Mouse (Mus musculus): Measurements from ENCODE around the gene Ptpre.
"Not testable (repeated sequence)": the region's sequence is repeated elsewhere in the genome, so short reads cannot be mapped to it uniquely, and the experiment has no call there.

Gene Ptpre

DNA sequence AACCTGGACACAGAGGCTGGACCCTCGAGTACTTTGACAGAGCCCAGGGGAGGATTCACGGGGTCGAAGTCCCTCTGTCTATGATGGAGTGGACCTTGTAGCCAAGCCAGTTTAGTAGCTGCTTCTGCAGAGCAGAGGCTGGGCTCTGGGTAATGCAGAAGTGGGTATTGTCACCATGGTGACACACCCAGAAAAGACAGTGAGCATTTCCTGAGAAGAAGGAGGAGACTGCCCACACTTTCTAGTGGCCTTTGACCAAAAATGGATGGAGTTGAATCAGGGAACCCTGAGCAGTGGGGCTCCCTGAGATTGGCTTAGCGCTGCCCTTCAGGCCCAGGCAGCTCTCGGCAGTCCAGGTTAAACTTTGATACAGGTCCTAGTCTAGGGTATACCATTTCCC lies 112.8 kb downstream of the Ptpre start:
- no peak for DNase-seq

DNA sequence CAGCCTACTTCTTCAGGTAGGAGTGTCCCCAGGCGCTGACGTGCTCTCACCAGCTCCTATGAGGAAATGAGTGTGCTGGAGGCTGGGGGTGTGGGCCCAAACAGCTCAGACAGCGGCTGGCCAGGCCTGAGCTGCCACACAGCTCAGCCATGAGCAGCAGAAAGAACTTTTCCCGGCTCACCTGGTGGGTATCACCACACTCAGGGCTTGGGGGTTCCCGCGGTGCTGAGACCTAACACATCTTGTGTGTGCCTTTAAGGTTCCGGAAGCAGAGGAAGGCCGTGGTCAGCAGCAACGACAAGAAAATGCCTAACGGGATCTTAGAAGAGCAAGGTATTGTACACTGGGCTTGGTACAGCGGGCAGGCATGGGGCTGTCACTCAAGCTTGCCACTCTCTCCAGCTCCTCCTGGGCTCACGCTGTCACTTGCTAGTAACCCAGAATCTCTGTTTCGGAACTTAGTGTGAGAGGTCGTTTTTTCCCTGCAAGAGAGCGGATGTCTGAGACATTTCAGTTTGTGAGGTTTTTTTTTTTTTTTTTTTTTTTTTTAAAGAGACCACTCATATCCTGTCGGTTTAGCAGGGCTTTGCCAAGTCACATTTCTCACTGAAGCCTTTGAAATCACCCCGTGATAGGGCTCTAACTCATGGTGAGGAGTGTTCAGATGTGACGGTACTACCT lies 114.7 kb downstream of the Ptpre start:
- DNase-seq: peak; percentile 75

- DNase-seq: peak; percentile 68
Measured at GRCm38 (mm10) chr7:135652781-135653180, 115.5 kb downstream of the Ptpre start.

GRCm38 (mm10) chr7:135653601-135654000 lies 116.3 kb downstream of the Ptpre start:
- no peak for DNase-seq

GRCm38 (mm10) chr7:135654288-135654687 lies 117.0 kb downstream of the Ptpre start:
- DNase-seq: no peak

GRCm38 (mm10) chr7:135655113-135655512 lies 117.8 kb downstream of the Ptpre start:
- peak; percentile 27 for DNase-seq

GRCm38 (mm10) chr7:135658150-135658549 lies 120.9 kb downstream of the Ptpre start:
- peak; percentile 58 for DNase-seq

- peak; percentile 34 for DNase-seq
Measured at GRCm38 (mm10) chr7:135659314-135659935, 122.1 kb downstream of the Ptpre start.

GRCm38 (mm10) chr7:135660314-135660713 lies 123.0 kb downstream of the Ptpre start:
- DNase-seq: no peak

GRCm38 (mm10) chr7:135664211-135664610 lies 126.9 kb downstream of the Ptpre start:
- no peak for DNase-seq

- no peak for DNase-seq
Measured at GRCm38 (mm10) chr7:135666314-135666713, 129.0 kb downstream of the Ptpre start.

- peak; percentile 69 for DNase-seq
Measured at GRCm38 (mm10) chr7:135668852-135669739, 131.8 kb downstream of the Ptpre start.

DNA sequence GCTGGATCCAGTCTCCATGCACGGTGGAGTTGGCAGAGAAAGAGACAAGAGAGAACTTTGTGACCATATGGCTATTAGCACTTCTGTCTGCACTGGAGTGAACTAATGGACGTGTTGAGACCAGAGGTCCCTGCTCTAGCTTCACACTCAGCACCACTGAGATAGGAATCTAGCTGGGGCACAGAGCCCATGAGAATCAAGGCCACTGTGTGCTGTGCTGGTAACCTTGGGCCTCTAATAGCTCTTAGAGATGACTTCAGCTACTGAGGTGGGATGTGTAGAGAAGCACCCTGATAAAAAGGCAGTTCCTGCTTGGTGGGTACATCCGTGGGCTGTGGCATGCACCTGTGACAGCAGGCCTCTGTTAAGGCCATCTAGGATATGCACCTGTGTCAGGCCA lies 136.3 kb downstream of the Ptpre start:
- no peak for DNase-seq

- no peak for DNase-seq
Measured at GRCm38 (mm10) chr7:135676722-135677121, 139.4 kb downstream of the Ptpre start.

DNA sequence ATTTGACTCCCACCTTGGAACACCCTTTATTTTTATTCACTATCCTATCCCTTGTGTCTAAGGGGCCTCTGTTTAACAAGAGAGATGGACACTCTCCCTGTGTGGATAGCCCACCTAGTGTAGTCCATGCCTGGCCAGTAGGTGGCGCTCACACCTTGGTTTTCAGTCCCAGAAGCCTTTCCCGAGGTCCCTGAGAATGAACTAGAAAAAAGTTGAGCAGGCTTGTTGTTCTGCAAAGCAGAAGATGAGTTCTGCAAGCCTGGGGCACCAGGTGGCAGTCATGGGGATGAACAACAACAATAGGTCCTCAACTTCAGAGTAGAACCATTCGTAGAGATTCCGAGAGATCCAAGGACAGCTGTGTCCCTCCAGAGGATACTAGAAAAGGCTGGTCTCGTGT lies 143.1 kb downstream of the Ptpre start:
- DNase-seq: peak; percentile 66

DNA sequence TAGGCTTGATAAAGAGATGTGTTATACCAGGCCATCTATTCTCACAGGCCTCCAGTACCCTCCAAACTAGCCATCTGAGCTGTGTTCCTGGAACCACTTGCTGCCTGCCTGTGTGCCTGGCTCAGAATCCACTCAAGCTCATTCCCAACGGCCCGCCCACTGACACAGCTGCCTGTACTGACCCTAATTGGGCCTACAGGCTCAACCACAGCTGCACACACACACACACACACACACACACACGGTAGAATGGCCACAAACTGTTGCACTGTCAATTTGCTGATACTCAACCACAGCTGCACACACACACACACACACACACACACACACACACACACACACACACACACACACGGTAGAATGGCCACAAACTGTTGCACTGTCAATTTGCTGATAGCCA lies 146.8 kb downstream of the Ptpre start:
- not testable (repeated sequence) for DNase-seq

DNA sequence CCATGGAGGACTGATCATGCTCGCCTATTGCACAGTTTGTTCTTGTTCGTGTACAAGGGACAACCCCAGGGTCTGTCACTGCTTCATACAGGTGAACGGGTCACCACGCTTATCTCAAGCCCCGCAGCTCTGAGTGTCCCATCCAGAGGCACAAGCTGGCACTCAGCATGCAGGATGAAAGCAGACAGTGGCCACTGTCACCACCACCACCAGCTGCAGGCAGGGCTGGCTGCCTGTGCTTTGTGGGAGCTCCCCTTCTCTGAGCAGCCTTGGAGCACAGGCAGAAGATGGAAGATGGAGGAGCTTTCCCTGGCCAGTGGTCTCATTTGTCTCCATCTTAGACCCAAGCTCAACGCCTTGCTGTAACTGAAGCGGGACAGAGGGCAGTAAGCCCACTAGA lies 147.7 kb downstream of the Ptpre start:
- no peak for DNase-seq

GRCm38 (mm10) chr7:135689396-135689795 lies 152.1 kb downstream of the Ptpre start:
- DNase-seq: no peak

DNA sequence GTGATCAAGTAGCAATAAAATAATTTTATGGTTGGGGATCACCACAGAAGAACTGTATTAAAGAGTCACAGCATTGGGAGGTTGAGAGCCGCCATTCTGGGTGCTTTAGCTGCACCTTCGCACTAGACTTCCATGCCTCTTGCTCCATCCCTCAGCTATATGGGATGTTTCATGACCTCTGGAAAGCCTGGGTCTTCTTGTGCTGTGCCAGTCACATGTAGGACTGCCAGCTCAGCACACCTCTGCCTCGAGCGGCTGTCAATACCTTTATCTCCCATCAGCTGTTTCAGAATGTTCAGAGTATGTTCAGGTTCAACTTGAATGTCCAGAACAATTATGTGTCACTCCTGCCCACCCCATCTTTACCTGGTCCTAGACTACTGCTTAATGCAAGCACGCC lies 154.7 kb downstream of the Ptpre start:
- DNase-seq: no peak

DNA sequence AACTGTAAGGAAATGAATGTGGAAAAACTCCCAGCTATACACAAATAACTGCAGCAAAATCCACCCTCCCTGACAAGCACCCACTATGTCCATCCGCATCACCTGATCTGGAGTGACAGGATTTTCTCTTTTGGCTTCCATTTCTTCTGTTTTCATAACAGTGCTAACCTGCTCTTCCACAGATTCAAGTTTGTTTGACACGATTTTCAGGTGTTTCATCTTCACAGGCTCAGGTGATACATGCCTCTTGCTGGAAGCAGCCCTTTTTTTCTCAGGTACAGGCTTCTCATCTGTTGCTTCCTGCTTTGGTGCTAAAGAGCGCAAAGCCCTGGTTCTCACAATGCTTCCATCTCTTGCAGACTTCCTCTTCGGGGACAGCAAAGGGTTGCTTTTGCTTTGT lies 156.8 kb downstream of the Ptpre start:
- no peak for DNase-seq

GRCm38 (mm10) chr7:135694796-135695195 lies 157.5 kb downstream of the Ptpre start:
- no peak for DNase-seq

GRCm38 (mm10) chr7:135696127-135696526 lies 158.8 kb downstream of the Ptpre start:
- DNase-seq: no peak

- not testable (repeated sequence) for DNase-seq
Measured at GRCm38 (mm10) chr7:135697021-135697740, 159.9 kb downstream of the Ptpre start.

Data from thymus, postnatal 25 days (tissue).